Mouse (Mus musculus) ovary, postnatal 14 days (tissue): ENCODE data around the gene U2af1l4.
A peak's percentile ranks its signal among the peaks of the same experiment; 100 is the strongest.

ENCODE experiments used
- DNase-seq: peaks from one replicate; pipeline ENCODE4 v3.0.0; 2022; ENCODE audit warnings: low spot score

The U2af1l4 gene

DNA sequence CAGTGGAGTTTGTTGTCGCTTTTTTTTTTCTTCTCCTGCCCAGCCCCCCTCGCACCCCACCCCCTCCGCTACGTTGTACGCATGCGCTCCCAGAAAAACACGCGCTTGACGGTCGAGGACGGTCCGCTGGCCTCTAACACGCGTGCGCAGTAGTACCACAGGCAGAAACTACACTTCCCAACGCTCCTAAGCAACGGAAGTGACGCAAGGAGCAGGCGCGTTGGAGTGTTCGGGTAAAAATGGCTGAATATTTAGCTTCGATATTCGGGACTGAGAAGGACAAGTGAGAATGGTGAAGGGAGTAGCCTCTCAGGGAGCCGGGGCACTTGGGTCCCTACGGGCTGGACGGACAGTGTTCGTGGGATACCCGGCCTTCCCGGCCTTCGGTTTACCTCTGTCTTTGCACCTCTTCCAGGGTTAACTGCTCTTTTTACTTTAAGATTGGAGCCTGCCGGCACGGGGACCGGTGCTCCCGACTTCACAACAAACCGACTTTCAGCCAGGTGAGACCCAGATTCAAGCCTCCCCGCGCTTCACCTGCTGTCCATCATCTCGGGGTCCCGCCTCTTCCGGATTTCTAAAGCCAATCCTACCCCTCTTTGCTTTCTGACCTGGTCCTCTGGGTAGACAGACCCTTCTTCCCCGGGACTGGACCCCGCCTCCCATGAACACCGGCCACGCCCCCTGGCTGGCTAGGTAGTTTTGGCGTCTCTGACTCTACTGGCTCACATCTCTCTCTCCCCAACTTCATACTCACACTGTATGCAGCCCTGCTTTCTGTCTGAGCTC lies at the start of gene U2af1l4, which contains the start of the genes Gm49396 and Psenen:
U2af1l4 (plus strand) TSS at position 185 of the 789 bp plus-strand sequence.
Gm49396 (plus strand) TSS at position 228 of the 789 bp plus-strand sequence.
Psenen (minus strand) TSS at position 511 of the 789 bp plus-strand sequence.
- peak; percentile 87 for DNase-seq

DNA sequence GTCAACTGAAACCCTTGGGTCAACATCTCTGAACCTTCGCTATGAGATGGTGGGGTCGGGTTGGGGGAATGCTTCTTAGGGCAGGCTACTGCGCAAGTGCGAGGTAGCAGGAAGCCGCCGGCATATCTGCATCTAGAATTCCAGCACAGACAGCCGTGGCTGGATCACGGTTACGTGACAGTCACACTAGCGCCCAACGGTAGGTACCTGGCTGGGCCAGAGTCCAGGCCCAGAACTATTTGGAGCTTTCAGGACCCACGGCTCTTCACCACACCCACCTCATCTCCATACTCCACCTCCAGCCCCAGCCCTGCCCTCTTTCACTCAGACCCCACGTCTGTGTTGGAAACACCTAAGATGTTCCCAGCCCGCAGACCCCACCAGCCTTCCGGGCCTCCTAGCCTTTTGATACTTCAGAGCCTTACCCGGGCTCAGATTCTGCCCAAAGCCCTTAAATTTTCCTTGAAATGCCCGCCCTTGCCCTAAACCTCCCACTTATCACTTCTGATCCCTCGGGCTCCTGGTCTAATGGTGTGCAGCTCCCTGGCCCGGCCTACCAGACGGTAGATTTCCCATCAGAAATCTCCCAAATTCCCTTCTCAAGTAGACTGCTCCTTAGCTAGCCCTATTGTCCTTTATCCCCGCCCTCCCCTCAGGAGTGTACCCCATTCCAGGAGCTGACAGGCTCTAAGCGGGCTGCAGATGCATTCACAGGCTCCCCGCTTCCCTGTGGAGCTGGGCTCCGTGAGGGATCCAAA lies 47.9 kb upstream of the U2af1l4 start:
- DNase-seq: no peak

DNA sequence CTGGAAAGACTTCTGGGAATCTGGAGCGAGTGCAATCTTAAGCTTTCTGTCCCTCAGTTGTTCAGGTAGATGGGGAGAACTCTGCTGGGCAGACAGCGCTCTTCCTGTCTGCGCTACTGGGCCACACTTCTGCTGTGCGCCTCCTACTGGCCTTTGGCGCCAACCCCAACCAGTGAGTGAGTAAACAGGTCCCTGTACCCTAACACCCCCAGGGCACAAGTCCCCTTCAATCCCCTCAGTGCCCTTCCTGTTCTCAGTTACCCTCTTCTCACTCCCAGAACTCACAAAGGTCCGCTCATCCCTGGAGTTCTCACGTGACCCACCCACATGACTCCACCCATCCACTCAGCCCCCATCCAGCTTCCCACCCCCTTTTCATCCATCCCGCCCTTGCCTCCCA lies 44.8 kb upstream of the U2af1l4 start:
- no peak for DNase-seq

DNA sequence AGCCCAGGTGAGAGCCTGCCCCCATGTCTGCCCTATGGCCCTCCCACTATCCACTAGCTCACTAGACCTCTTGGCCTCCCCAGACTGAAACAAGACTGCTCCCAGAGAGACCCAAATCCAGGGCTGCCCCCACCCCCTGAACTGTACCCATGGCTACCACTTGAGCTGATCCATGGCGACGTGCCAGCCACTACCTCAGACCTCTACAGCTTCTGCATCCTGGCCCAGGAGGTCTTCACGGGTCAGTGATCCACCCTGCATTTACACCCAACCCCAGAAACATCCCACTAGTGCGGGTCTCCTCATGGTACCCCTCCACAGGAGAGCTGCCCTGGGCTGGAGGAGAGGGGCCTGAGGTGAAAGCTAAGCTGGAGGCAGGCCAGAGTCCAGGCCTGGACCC lies 42.7 kb upstream of the U2af1l4 start:
- no peak for DNase-seq

DNA sequence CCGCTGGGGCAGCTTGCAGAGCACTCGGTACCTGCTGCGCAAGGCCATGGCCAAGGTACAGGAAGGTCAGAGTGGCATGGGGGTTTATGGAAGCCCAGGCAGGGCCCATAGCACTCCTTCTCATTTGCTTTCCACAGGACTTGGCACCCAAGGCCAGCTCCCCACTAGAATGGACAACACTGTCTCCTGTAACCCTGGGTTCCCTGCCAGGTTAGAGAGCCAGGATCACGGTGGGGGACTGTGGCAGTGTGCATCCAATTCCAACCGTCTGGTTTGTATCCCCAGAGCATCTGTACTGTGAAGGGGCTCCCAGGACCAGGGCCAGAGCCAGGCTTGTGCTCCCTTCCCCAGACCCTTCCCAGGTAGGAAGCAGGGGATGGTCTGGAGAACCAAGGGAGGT lies 42.2 kb upstream of the U2af1l4 start:
- DNase-seq: no peak

DNA sequence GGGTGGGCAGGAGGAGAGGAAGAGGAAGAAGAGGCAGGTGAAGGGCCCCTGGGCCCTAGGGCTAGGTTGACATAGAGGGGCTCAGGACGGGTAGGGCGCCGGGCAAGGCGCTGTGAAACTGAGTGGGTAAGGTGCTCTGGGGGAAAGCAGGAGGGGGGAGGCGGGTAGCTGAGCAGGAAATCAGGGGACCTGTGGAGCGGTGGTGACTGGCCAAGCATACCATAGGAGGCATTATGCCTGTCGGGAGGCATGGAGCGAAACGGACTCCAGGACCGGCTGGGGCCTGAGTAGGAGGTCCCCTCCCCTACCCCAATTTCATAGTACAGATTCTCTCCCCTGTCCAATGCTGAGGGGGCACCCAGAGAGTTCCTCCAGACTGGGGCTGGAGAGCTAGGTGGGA lies 40.2 kb upstream of the U2af1l4 start:
- no peak for DNase-seq

DNA sequence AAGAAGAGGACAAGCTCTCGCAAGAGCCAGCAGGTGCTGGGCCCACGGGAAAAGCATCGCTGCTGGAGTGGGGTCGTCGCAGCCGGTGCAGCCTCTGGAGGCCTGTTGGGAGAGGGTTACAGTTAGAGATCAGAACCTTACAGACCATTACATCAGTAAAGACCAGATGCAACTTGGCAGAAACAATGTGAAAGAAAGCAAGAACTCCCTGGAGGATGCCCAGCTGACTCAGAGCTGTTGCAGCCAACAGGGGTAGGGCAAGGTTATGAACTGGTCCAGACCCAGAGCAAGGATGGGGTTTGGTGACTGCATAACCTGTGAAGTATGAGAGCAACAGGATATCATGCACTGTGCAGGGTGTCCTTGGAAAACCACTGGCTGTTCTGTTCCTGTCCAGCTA lies 38.6 kb upstream of the U2af1l4 start:
- no peak for DNase-seq

DNA sequence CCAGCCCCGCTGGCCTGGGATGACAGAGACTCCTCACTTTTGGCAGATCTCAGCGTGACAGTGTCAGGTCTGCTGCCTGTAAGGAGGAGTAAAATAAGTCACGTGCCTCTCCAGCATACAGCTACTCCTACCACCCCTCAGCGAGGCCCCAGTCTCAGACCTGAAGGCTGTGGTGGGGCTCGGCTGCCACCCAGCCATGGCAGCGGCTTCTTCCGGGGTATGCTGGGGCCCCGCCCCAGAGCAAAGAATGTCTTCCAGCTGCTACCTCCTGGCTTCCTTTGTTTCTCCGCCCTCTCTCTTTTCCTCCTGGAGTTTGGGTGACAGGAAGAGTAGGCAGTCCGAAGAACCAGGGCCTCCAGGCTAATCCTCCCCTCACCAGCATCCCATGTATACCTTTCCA lies 37.1 kb upstream of the U2af1l4 start:
- DNase-seq: no peak

DNA sequence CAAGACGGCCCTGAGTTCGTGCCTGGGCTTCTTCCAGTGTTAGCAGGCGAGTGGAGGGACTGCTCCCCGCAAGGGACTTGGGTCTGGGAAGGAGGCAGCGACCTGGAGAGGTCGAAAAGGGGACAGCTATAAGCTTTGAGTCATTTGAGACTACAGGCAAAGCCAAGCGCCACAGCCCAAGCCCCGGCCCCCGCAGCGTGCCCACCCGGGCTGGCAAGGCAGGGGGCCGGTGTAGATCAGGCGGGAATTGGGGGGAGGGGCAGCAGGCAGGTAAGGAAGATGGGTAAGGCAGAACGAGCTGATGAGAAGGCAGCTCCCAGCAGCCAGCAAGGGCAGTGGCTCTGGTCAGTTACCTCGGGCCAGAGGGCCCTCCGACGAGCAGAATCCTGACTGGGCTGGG lies 36.7 kb upstream of the U2af1l4 start:
- no peak for DNase-seq

DNA sequence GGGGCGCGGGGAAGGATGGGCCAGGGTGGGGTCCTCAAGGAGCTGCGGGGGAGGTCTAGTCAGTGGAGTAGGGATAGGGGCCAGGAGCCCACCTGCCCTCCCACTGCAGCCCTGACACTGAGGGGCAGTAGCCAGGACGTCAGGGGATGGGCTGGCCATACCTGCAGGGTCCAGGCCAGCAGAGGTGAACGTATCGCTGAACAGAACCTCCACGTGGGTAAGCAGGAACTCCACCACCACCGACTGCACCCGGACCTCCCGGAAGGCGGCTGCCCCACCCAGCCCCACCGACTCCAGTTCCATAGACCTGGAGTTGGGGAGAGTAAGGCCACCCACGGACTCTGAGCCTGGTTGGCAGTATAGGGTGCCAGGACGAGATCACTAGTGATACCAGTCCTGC lies 36.1 kb upstream of the U2af1l4 start:
- DNase-seq: no peak

DNA sequence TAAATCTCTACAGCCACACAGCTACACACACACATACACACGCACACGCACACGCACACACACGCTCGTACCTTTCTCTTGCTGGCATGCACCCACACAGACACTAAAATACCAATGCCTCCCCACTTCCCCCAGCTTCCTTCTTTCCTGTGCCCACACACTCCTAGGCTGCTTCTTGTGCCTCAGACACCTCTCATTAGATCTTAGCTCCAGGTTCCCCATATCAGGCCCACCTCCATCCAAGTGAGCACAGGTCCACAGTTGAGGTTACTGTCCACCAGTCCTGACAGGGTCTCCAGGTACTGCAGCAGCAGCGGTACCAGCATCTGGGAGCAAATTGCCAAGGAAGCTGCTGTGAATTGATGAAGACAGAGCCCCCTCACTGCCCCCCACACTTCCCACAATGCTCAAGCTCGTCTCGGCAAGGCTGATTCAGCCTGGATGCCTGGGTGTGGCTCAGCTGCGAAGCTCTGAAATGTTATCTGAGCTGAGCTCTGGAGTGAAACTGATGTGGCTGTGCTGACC lies 31.7 kb upstream of the U2af1l4 start:
- no peak for DNase-seq

DNA sequence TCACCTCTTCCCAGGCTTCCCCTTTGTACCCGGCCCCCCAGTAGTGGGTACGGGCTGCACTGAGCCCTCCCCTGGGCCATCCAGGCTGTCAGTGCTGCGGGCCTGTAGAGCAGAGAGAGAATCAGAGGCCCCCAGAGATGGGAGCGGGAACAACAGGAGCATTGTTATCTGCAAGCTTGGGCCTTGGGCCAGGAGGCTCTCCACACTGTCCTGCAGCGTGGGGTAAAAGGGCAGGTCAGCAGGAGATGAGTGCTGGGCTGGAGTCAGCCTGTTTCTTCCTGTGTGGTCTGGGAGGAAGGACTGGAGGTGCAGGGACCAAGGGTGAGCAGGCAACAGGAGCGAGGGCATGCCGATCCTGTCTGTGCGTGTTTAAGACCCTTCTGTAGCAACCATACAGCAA lies 30.2 kb upstream of the U2af1l4 start:
- DNase-seq: peak; percentile 17

DNA sequence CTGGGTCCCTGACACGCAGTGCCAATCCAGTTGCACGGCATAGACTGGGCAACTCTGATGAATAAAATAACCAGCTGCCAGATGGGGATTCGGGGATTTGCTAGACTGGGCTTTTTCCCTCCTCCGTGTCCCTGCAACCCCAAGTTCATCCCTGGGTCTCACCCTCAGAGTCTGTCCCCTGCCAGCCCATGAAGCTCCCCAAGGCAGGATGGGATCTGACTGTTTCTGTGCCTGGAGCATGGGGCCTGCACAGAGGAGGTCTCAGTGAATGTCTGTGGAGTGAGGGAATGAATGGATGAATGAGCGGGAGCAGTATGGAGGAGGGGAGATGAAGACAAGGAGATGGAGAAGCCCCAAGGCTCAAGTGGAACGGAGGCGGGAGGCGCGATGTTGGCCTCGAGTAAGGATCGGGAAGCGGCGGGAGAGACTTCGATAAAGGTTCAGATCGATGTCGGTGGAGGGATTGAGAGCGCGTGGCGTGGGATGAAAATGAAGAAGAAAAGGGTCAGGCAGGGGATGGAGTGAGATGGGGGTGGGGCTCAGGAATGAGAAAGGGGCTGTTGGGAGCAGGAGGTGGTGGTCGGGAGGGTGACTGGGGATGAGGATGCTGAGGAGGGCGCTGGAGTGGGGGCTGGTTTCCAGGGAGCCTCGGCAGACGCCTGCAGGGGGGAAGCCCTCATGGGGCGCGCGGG lies 29.0 kb upstream of the U2af1l4 start:
- DNase-seq: no peak

DNA sequence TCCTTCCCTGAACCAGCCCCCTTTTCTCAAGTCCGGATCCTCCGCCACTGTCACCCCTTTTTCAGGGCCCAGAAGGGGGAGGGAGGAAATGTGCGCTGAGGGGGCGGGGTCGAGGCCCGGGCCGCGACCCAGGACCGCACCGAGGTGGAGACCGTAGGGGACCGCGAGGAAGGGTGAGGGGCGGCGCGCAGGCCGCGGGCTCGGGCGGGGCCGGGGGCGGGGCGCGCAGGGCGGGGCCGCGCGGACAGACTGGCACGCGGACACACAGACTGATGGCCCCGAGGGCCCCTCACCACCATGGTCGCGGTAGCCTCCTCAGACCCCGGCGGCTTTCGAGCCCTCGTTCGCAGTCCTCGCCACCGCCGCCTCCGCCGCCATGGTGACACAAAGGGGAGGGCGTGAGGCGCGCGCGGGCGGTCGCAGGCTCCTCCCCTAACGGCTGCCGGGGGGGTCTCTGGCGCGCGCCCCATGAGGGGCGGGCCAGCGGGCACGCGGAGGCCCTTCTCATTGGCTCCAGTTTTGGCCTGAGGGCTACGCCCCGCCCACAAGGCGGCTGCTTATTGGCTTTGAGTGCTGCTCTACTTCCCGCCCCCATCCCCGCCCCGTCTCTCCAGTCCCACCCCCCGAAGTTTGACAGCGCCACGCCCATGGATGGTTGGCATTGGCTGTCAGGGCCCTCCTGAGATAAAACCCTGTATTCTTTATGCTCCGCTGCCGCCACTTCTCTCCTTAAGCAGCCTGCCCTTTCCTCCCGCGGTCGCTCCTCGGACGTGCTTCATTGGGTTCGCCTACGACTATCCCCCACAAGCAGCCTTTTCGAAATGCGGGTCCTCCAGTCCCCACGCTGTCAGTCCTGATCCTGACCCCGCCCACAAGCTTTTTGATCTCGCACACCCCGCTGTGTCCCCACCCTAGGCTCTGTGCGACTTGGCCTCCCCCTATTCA lies 28.2 kb upstream of the U2af1l4 start, which contains the start of gene Arhgap33:
Arhgap33 (minus strand) TSS at position 428 of the 945 bp plus-strand sequence.
- DNase-seq: peak; percentile 93

DNA sequence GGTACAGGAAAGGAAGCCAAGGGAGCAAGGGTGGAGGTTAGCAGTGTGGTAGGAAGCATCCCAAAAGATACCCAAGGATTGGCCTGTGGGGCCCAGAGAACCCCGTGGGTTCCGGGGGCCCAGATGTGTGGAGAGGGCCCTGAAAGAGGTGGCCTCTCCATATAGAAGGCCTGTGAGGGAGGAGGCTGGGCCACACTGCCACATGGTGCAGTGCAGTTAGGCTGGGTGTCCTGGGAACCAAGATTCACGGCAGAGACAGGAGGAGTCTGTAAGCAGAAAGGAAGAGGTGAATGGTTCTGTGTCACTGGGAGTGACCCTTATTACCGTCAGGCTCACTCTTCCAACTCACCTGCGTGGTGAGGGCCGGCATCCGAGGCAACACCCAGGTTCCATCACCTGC lies 22.5 kb upstream of the U2af1l4 start:
- DNase-seq: no peak

DNA sequence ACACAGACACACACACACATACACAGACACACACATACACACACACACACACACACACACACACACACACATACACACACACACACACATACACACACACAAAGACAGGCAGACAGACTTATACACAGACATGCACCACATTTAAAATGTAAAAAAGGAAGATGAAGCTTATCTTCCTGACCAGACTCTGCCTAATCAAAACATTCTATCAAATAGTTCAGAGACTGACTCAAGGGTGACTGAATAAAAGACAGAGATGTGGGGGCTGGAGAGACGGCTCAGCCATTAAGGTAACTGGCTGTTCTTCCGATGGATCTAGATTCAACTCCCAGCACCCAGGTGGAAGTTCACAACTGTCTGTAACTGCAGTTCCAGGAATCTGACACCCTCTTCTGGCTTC lies 18.8 kb upstream of the U2af1l4 start:
- no peak for DNase-seq

DNA sequence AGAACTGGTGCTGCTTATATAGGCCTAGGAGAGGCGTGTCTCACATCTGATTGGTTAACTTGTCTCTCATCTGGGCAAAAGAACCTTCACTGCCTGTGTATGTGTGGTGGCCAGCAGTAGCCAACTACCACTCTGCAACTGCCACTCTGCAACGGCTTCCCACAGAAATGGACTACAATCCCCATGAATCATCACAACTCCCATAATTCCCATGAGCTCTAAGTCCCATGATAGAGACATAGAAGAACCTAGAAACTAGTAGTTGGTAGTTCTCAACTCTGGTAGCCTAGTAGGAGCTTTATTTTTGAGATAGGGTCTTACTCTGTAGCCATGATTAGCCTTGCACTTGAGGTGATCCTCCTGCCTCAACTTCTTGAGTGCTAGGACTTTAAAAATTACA lies 13.2 kb upstream of the U2af1l4 start:
- no peak for DNase-seq

DNA sequence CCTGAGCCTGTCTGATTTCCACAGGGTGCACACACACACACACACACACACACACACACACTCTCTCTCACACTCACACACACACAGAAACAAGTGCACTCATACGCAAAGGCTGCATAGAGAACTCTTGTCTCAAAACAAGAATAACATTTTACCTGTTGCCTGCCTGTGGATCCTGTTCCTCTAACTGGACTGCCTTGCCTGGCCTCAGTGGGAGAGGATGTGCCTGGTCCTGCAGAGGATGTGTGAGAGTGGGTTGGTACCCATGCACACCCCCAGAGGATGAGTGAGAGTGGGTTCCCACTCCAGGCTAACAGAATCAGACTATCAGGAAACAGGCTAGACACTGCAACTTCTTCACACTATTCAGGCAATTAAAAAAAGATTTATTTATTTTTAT lies 12.5 kb upstream of the U2af1l4 start:
- DNase-seq: no peak

DNA sequence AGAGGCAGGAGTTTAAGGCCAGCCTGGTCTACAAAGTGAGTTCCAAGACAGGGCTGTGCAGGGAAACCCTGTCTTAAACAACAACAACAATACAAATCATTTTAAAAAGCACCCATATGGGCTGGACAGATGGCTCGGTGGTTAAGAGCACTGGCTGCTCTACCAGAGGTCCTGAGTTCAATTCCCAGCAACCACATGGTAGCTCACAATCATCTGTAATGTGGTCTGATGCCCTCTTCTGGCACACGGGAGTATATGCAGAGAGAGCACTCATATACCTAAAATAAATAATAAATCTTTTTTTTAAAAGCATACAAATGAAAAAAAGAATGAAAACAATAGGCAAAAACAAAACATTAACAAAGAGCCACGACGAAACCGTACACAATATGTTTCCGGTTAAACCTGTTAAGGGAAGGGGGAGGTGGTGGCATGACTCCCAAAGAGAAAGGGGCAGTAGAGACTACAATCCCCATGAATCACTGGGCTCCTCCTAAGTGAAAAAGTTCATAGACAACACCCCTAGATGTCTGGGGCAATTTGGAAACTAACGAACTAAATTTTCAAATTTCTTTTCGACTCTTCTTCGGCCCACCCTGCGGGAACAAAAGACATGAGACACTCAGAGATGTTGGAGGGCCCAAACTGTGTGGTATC lies 11.5 kb upstream of the U2af1l4 start:
- DNase-seq: no peak

DNA sequence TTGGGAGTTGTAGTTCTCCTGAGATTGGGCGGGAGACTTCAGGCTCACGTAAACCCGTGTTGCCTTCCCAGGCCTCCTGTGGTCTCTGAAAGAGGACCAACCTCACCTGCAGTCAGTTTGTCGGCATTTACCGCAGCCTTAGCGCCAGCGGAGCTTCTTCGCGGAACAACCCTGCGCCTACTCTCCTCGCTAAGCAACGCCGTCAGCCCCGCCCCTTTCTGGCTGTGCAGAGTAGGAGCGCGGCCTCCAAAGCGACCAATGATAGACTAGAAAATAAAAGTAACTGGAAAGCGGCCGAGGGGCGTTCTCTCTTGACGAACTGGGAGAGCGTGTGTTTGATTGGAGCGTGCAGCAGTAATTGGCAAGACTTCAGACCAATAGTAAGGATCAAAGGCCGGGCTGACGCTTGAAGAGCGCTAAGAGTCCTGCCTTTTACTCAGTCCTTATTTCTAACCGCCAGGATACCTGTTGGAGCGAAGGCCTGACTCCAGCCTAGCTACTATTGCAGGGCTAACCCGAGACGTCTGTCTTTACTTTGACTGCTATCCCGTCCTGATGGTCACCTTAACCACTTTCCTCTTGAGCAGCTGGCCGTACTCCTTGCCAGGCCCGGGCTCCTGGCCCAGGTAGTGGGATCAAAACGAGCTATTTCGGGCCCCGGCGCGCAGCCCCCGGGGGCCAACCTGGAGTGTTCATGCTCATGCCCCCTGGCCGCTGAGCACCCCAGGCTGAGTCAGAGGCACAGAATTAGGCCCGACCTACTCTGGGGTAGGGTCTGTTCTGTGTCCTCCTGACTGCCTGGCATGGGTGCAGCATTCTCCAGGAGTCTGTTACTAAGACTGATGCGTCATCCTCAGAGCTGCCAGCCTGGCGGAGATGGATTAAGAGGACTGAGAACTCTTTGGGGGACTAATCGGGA lies 10.7 kb upstream of the U2af1l4 start, which contains the start of the genes Hspb6 and Proser3:
Hspb6 (plus strand) TSS at position 77 of the 919 bp plus-strand sequence.
Proser3 (minus strand) TSS at position 198 of the 919 bp plus-strand sequence.
- peak; percentile 92 for DNase-seq
